Mouse (Mus musculus): ENCODE results near the gene Dedd2.
A peak's percentile ranks its signal among the peaks of the same experiment; 100 is the strongest.
"Not testable (repeated sequence)": the region's sequence is repeated elsewhere in the genome, so short reads cannot be mapped to it uniquely, and the experiment has no call there.

Gene Dedd2

GRCm38 (mm10) chr7:25220457-25221101, at the start of gene Dedd2:
Gene Dedd2 (minus strand): TSS chr7:25220615.
- DNase-seq (ENCODE audit: low spot score), result no peak

DNA sequence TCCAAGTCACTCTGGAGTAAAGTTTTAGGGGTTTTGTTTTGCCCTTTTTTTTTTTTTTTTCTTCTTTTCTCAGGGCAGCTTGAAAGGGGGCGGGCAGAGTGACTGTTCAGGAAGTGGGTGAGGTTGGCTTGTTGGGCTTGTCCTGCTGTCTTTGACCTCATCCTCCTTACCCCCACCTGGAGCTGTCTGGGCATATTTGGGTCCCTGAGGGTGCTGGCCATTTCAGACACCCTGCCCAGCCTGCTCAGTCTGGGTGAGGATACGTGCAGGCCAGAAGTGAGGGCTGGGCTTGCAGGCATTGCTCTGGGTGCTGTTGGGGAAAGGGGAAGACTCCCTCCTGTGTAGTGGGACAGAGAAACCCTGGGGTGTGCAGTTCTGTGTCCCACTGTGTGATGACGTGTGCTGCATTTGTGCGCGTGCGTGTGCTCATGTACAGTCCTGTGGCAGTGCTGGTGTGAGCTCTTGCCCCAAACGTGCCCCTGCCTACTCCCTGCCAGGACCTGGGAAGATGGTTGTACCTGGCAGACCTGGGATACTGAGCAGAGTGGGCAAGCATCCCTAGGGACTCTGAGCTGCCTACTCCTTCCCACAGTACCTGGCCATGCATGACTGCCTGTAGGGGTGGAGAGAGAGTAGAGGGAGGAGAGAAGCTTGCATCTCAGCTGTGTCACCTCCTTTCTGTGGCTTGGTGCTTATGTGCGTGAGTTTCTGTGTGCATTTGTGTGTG, 49.3 kb upstream of the Dedd2 start:
- peak; percentile 8 for DNase-seq (ENCODE audit: low spot score)

GRCm38 (mm10) chr7:25269029-25269428, 48.6 kb upstream of the Dedd2 start:
- peak; percentile 24 for DNase-seq (ENCODE audit: low spot score)

- DNase-seq (ENCODE audit: low spot score), result no peak
Measured at GRCm38 (mm10) chr7:25268588-25268987, 48.2 kb upstream of the Dedd2 start.

GRCm38 (mm10) chr7:25267751-25268463, 47.5 kb upstream of the Dedd2 start:
- DNase-seq (ENCODE audit: low spot score), result peak; percentile 100

DNA sequence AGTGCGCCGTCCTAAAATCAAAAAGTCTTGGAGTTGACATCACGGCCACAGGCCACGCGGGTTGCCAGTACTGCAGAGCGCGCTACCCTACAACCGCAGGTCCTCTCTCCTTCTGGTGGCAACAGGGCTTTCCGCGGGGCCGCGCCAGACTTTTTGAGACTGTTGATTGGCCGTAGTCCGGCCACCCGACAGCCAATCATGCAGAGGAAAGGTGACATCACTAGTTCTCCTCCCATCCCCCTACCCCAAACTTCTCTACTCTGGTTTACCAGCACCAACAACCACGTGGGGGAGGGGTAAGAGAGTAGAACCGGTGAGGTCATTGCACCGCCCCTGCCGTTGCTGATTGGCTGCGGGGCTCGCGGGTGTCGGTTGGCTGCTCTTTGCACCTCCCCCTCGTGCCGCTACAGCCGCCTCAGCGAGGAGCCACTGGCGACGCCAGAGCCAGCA, 46.9 kb upstream of the Dedd2 start, which contains the start of gene Cic:
Cic (plus strand) TSS at position 404 of the 450 bp plus-strand sequence.
- DNase-seq (ENCODE audit: low spot score), result peak; percentile 100

DNA sequence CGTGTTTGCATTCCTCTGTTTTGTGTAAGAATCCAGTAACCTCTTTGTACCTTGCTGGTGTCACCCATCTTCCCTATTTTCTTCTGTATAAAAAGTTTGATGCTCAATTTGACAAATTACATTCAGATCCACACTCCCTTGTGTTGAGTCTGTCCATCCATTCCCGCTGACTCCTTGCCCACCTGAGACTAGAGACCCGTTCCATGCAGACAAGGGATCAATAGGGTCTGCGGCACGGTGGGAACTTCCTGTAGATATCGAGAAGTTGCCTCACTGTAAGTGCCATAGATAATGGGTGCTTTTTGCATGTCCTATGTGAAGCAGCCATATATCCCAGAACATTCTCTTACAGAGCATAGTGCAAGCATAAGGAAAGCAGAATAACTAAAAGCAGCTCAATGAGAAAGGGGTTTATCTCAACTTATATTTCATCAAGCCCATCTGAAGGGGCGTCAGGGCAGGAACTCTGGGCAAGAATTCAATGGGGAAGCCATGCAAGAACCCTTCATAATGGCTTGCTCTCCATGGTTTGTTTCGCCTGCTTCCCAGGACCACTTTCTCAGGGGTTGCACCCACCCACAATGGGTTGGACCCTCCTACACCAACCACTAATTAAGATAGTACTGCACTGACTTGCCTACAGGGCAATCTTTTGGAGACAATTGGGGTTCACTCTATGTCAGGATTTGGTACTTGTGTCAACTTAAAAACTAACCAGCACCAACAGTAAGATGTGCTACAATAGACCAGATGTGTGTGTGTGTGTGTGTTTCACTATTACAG, 46.0 kb upstream of the Dedd2 start:
- no peak for DNase-seq (ENCODE audit: low spot score)

DNA sequence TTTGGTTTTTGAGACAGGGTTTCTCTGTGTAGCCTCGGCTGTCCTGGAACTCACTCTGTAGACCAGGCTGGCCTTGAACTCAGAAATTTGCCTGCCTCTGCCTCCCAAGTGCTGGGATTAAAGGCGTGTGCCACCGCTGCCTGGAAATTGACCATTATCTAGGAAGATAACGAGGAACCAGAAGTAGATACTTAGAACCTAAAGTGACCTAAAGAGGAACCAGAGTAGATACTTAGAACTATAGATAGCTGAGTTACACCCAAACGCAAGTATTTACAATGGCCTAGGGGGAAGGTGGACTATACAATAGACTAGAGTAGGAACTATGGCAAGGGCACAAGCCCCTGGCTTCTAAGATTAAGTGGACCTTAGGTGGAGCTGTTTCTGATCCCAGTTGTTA, 45.3 kb upstream of the Dedd2 start:
- DNase-seq (ENCODE audit: low spot score), result not testable (repeated sequence)

GRCm38 (mm10) chr7:25263968-25264870, 43.8 kb upstream of the Dedd2 start:
- no peak for DNase-seq (ENCODE audit: low spot score)

- DNase-seq (ENCODE audit: low spot score), result no peak
Measured at GRCm38 (mm10) chr7:25261896-25262295, 41.5 kb upstream of the Dedd2 start.

- DNase-seq (ENCODE audit: low spot score), result no peak
Measured at GRCm38 (mm10) chr7:25251822-25252221, 31.4 kb upstream of the Dedd2 start.

GRCm38 (mm10) chr7:25251071-25251791, 30.8 kb upstream of the Dedd2 start:
- DNase-seq (ENCODE audit: low spot score), result no peak

DNA sequence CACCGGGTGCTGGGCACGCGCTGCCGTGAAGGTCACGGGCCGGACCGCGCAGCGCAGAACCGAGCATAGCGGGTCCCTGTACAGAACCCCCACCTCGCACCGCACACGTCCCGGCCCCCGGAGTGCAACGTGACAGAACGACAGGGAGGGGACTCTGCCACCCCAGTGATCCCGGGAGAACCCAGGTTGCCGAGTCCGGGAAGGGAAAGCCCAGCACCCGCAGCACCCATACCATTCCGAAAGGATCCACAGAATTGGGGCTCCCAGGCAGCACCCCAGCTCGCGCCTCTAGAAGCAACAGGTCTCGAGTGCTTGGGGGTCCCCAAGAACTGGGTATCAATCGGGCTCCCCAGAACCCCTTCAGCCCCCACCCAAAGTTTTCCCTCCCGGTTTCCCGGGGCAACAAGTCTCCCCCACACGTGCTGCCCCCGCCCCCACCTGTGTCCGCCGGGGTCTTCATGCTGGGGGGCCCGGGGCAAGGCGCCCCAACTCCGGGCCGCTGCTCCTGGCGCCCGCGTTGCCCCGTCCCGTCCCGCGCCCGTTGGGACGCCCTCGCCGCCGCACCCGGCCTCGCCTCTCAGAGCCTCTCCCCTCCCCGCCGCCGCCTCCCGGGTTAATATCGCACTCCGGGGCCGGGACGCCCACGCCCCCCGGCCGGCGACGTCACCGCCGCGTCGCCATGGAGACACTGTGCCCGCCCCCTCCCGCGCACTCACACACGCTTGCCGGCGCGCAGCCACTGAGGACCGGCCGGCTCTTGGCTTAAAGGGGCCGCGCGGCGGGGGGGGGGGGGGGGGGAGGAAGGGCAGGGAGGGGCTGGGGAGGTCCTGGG, 29.9 kb upstream of the Dedd2 start, which contains the start of gene Erf:
Erf (minus strand) TSS at position 621 of the 832 bp plus-strand sequence.
- DNase-seq (ENCODE audit: low spot score), result peak; percentile 98

- peak; percentile 76 for DNase-seq (ENCODE audit: low spot score)
Measured at GRCm38 (mm10) chr7:25249314-25250140, 29.1 kb upstream of the Dedd2 start.

DNA sequence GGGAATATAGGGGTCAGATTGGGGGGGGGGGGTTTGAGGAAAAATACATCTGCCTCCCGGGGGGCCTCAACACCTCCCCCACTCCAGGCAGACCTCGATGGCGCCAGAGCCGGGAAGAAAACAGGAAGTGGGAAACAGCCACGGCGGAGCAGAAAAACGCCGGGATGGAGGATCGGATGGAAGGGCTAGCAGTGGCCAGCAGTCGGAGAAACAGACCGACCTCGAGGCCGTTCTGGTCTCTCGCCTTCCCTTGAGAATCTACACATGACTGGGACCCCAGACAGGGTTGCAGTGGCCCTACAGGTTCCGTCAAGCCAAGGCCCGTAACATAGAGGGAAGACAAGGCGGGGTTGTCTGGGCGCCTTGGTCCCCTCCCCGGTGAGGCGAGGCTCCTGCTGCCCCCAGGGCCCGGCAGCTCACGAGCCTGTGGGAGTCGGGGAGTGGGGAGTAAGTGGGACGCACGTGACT, 28.5 kb upstream of the Dedd2 start:
- DNase-seq (ENCODE audit: low spot score), result no peak

- DNase-seq (ENCODE audit: low spot score), result peak; percentile 87
Measured at GRCm38 (mm10) chr7:25248018-25248647, 27.7 kb upstream of the Dedd2 start.

DNA sequence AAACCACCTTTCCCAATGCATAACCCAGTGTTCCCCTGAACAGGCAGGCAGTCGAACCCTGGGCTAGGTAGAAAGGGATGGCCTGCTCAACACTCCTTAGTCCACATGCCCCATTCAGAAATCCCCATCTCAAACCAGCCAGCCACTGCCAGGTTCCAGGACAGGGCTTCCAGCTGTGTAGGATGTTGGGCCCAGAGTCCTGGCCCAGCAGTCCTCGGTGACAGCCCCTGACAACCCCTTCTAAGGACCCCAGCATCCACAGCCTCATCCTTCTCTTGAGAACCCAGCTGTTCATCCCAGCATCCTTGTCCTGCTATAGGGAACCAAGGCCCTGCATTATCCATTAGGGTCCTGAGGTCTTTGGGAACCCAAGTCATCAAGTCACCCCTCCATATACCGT, 27.1 kb upstream of the Dedd2 start:
- DNase-seq (ENCODE audit: low spot score), result no peak

DNA sequence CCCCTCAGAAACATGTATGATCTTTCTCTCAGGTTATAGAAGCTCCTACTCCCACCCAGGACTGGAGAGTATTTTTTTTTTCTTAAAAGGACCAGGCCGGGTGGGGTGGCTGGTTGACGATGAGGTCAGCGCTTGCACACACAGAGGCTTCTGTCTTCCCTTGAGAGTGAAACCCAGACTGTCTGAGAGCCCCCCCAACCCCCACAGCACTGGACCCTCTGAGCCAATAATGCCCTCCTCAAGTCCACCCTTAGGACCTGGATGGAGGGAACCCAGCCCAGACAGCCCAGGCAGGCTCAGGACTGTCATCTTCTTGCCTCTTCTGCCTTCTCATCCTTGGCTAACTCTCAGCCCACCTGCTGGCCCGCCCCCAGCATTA, 26.3 kb upstream of the Dedd2 start:
- peak; percentile 62 for DNase-seq (ENCODE audit: low spot score)

Data from layer of hippocampus, adult 11-12 months (tissue).